Mouse (Mus musculus) embryo, embryonic 11 days (tissue): ENCODE results near the gene Mkrn1.
"Not testable (repeated sequence)": the region's sequence is repeated elsewhere in the genome, so short reads cannot be mapped to it uniquely, and the experiment has no call there.

Source experiments
- DNase-seq: peaks from one replicate; pipeline ENCODE4 v3.0.0-alpha.2; 2015

The Mkrn1 gene

GRCm38 (mm10) chr6:39419851-39420721 is at the start of gene Mkrn1:
TSS of gene Mkrn1 (minus strand) at chr6:39420462.
- DNase-seq = peak; percentile 89

DNA sequence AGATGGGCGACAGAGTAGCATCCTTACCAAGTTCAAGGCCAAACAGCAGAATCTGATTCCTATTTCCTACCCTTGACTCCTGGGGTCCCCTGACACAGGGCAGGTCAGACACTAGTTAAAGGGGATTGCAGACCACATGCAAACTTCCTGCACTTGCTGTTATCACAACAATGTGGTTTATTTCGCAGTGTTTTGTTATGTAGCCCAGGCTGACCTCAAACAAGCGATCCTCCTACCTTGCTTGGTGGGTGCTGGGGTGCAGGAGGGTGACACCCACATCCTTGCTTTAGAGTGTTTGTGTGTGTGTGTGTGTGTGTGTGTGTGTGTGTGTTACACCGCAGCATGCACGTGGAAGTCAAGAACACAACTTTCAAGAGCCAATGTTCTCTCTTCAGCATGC is 49.2 kb upstream of the Mkrn1 start:
- no peak for DNase-seq

DNA sequence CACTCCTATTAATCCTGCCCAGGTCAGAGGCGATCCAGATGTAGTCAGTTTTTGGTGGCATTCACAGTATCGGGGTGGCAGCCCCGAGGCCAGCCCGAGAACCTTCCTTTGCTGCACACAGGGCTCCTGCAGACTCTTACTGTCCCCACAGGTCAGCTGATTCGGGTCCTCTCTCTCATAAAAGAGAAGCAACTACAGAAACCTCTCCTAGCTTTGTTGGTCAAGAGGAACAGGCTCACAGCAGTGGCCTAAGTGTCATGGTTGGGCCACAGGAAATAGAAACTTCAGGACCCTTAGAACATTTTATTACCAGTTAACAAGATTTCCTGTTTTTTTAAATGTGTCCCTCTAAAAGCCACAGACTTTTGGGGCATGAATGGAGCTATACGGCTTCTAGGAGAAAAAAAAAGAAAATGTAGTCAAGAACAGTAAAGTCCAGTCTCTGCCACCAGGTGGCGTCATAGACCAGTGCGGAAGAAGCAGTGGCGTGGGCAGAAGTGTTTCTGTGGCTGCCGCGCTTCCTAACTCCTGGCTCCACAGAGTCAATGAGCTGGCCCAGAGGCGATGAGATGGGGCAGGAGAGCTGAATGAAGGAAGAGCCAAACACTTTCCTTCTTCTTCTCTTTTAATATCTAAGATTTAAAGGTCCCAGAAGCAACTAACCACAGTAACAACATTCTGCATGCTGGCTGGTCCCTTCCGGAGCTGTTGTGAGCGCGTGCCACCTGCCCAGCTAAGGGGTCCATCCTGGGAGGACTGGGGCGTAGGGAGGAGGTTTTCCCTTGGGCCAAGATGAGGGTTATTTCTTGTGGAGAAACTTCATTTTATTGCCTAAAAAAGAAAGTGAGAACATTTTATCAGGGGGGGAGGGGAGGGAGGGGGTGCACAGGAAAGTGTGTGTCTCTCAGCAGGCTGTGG is 42.6 kb upstream of the Mkrn1 start:
- DNase-seq = peak; percentile 89

DNA sequence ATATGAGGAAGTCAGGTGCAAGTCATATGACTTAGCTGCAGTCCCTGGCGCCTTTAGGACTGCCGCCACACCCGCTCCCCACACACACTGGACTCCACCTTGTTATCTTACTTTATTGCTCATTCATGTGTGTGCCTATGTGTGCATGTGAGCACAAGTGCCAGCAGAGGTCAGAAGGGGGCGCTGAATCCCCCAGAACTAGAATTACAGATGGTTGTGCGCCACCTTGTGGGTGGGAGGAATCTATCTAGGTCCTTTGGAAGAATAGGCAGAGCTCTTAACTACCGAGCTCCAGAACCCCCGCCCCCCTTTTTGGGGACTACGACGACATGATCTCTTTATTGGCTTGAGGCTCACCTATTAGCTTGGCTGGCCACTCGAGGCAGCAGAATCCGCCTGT is 39.8 kb upstream of the Mkrn1 start:
- DNase-seq = no peak

DNA sequence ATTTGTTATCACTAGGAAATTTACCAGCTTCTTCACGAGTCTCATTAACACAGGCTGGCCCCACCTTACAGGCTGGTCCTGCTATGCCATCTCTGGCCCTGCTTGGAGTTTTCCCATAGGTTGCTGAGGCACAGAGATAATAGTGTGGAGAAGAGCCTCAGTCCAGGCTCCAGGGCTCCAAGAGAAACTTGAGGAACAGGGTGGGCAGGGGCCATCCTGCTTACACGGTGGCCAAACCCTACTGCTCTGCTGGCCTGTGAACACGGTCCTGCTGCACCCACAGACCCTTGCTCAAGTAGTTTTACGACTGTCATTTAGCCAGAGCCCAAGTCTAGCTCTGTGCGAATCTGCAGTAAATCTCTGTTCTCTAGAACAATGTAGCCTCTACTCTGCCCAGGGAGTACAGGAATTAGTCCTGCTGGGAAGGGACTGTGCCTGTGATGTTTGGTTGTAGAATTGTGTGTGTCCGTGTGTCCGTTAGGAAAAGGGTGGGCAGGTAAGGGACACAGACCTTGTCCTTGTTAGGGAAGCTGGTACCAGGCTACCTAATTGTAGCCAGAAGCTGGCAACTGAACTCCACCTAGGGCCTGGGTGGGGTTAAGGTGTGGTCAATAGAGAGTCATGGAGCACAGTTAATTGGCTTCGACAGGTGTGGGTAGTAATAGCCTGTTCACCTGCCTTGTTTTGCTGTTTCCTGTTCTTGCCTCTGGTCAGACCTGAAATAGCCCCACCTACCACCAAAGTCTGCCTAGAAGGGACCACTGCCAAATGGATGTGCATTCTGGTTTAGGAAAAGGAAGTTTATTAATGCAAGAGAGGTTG is 35.3 kb upstream of the Mkrn1 start:
- DNase-seq = no peak

- no peak for DNase-seq
Measured at GRCm38 (mm10) chr6:39454616-39455015, 34.4 kb upstream of the Mkrn1 start.

- no peak for DNase-seq
Measured at GRCm38 (mm10) chr6:39453564-39453963, 33.3 kb upstream of the Mkrn1 start.

- DNase-seq = no peak
Measured at GRCm38 (mm10) chr6:39451033-39451432, 30.8 kb upstream of the Mkrn1 start.

DNA sequence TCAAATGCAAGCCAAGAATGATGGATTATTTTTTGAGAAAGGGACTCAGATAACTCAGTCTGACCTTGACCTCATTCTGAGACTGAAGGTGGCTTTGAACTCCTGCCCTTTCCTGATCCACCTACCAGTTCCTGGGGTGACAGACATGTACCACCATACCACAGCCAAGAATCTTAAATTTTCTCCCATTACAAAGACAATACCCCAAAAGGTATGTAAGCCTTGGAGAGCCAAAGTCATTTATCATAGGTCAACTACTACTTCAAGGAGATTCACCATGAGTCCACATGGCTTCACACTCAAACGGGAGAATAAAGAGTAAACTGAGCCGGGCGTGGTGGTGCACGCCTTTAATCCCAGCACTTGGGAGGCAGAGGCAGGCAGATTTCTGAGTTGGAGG is 30.3 kb upstream of the Mkrn1 start:
- DNase-seq = no peak

DNA sequence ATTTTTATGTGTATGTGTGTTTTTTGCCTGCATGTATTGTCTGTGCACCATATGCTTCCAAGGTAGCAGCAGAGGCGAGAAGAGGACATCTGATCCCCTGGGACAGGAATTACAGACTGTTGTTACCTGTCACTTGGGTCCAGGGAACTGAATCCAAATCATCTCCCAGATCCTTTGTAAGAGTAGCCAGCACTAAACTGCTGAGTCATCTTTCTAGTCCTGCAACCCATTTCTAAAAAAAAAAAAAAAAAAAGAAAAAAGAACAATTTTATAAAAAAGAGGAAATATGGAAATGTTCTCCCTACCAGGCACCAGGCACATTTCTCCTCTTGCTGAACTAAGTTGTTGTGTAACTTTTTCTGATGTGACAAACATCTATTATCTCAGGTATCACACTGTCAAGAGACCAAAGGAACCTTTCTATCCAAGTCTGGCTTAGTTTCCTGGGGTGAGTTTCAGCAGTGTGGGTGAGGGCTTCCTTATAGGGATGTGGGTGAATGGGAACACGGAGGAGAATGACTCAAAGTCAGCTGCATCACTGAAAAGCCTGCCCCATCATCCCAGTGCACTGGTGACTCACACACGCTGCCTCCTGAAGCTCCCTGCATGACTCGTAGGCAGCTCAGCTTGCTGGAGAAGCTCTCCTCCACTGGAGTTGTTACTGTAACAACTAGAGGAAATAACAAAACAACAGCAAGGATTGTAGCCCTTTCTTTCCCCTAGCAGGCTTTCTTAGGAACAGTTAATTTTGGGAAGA is 27.3 kb upstream of the Mkrn1 start:
- DNase-seq = no peak

DNA sequence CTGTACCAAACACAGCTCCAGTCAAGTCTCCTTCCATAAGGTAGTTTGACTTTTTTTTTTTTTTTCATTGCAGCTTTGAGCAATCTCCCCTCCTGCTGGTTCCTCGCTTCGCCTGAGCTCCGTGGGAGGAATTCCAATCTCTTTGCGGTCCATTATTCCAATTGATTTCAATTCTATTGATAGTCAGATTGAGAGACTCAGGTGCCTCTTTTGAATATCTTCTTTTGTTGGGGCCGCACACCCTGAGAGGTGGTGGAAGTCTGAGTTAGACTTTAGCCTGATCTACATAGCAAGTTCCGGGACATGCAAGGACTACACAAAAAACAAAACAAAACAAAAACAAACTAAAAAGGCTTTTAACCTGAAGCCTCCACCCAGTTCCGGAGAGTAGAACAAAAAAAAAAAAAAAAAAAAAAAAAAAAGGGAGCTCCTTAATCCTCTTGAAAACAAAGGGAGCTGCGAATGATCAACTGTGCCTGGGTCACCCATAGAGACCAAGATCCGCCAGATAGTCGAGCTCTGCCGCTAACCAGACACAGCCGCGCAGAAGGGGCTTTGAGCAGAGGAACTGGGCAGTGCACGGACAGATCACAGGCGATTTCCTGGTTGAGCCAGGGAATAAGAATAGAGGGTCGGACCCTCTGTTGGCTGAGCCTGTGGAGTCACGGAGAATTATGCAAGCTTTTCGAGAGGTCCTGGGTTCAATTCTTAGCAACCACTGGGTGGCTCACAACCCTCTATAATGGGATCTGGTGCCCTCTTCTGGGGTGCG is 25.7 kb upstream of the Mkrn1 start:
- DNase-seq = peak; percentile 36

GRCm38 (mm10) chr6:39442786-39443287 is 22.6 kb upstream of the Mkrn1 start:
- no peak for DNase-seq

- DNase-seq = no peak
Measured at GRCm38 (mm10) chr6:39440207-39440606, 19.9 kb upstream of the Mkrn1 start.

GRCm38 (mm10) chr6:39437519-39437918 is 17.3 kb upstream of the Mkrn1 start:
- not testable (repeated sequence) for DNase-seq

DNA sequence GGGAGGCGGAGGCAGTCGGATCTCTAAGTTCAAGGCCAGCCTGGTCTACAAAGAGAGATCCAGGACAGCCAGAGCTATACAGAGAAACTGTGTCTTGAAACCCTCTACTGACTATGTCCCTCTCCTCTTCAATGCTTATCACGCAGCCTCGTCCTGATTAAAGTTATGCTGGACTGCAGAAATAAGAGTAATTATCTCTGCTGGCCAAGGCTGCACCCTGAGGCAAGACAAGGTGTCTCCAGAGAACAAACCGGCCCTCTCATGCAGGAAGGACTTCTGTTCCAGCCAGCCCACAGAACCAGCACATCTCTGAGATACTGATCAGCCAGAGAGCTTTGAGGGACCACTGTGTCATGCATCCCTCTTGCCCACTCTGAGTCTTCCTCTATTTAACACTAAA is 15.6 kb upstream of the Mkrn1 start:
- no peak for DNase-seq

- peak; percentile 60 for DNase-seq
Measured at GRCm38 (mm10) chr6:39434886-39435492, 14.7 kb upstream of the Mkrn1 start.

GRCm38 (mm10) chr6:39434111-39434885 is 14.0 kb upstream of the Mkrn1 start:
- DNase-seq = no peak

DNA sequence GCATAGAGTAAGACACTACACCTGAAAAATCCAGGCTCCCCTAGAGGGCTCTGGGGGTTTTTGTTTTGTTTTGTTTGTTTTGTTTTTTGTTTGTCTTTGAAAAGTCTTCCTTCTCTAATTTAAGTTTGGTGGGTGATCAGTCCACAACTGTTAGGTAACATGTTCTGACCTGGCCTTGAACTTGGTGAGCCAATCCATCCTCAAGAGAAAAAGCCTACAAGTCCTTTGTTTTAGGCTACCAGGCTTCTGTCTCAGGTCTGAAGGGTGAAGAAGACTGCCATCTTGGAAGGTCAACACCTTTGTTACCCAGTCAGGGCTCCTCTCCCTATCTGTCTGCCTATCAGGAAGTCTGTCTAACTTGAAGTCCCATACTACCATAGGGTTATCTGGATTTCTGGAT is 13.4 kb upstream of the Mkrn1 start:
- no peak for DNase-seq

DNA sequence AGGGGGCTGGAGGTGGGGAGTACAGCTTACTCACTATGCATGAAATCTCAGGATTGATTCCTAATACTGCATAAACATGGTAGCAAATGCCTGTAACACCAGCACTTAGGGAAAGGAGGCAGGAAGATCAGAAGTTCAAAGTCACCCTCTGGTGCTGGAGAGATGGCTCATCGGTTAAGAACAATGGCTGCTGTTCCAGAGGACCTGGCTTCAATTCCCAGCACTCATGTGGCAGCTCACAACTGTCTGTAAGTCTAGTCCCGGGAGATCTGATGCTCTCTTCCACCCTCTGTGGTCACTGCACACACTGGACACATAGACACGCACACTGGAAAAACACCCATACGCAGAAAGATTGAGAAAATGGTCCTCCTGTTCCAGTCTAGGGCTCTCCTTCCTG is 12.9 kb upstream of the Mkrn1 start:
- DNase-seq = no peak

- no peak for DNase-seq
Measured at GRCm38 (mm10) chr6:39430722-39431121, 10.5 kb upstream of the Mkrn1 start.
